Mouse (Mus musculus) spleen, adult 2 months (tissue): ENCODE data around the gene Cdh24.

Source experiments
- CTCF ChIP-seq: fragments of 200-500 bp; IDR thresholded peaks from 2 replicates; pipeline ENCODE4 v1.5.1; 2011; ENCODE audit warnings: mild to moderate bottlenecking, inconsistent platforms; ENCODE audit not compliant: insufficient read depth, insufficient read length, insufficient replicate concordance; ENCODE audit errors: extremely low read depth
- POLR2A ChIP-seq: fragments of 200-500 bp; IDR thresholded peaks from 2 replicates; pipeline ENCODE4 v1.6.1; 2011; ENCODE audit warnings: low read depth, low read length, inconsistent platforms

DNA sequence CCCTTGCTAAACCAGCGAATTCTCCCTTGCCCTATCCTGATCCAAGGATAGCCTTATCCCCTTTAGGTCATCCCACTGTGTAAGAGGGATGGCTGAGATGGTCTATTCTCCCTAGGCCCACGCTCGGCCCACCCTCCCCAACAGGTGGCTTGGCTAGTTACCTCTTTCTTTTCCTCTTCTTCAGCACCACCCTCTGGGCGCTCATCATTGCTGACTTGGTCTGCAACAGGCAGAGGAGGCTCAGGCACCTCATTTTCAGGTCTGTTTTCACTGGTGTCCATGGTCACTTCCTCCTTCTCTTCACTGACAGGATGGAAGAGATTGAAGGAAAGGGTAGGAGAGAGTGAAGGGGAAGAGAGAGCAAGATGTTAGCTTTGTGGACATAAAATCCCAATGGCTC is 10.4 kb upstream of the Cdh24 start:
- TF ChIP-seq CTCF (no peak), POLR2A (no peak)
